Mouse (Mus musculus) hindbrain, embryonic 11.5 days (tissue): Measurements from ENCODE around the gene Arhgef28. TPM values are rescaled to one million over a fixed set of nuclear protein-coding genes. Genes with fewer than 3 reads are reported as not detected.

Experiments used
- ATAC-seq: fragments of 200-750 bp; cut with Nextera tagmentation; 2 replicates; pipeline ENCODE4 v1.8.0; 2017; ENCODE audit warnings: mild to moderate bottlenecking, moderate TSS enrichment, moderate library complexity; ENCODE audit not compliant: low FRiP score
- DNase-seq: peaks from one replicate; pipeline ENCODE4 v3.0.0-alpha.2; 2015; ENCODE audit warnings: low spot score
- H3K27ac ChIP-seq: fragments of 300-500 bp; sonication (generic); 2 replicates; pipeline ENCODE4 v1.5.1; 2014; ENCODE audit warnings: mild to moderate bottlenecking, low read depth, low read length
- H3K27me3 ChIP-seq: fragments of 300-500 bp; sonication (generic); 2 replicates; pipeline ENCODE4 v1.6.1; 2014; ENCODE audit warnings: mild to moderate bottlenecking, low read length, moderate library complexity, mixed read lengths; ENCODE audit not compliant: control insufficient read depth, insufficient read depth
- H3K36me3 ChIP-seq: fragments of 300-500 bp; sonication (generic); 2 replicates; pipeline ENCODE4 v1.6.1; 2014; ENCODE audit warnings: mild to moderate bottlenecking, low read length, moderate library complexity, mixed read lengths; ENCODE audit not compliant: control insufficient read depth, insufficient read depth
- H3K4me1 ChIP-seq: fragments of 300-500 bp; sonication (generic); replicated peaks from 2 replicates; pipeline ENCODE4 v1.6.1; 2014; ENCODE audit warnings: low read length, mixed read lengths; ENCODE audit not compliant: control insufficient read depth, insufficient read depth
- H3K4me2 ChIP-seq: fragments of 300-500 bp; sonication (generic); replicated peaks from 2 replicates; pipeline ENCODE4 v1.6.1; 2014; ENCODE audit warnings: mild to moderate bottlenecking, low read depth, low read length
- H3K4me3 ChIP-seq: fragments of 300-500 bp; sonication (generic); 2 replicates; pipeline ENCODE4 v1.5.1; 2014; ENCODE audit warnings: low read depth, low read length
- H3K9ac ChIP-seq: fragments of 300-500 bp; sonication (generic); 2 replicates; pipeline ENCODE4 v1.6.1; 2014; ENCODE audit warnings: low read depth, low read length
- H3K9me3 ChIP-seq: fragments of 300-500 bp; sonication (generic); 2 replicates; pipeline ENCODE4 v1.6.1; 2016; ENCODE audit warnings: low read length; ENCODE audit not compliant: control insufficient read depth
- WGBS: fragments of 180-500 bp; shearing (Covaris S2); extraction: QIAGEN DNeasy Blood & Tissue Kit; methylation state at CpG from one replicate; pipeline ENCODE4 v1.1.7; 2014; 5-methylcytosine and 5-hydroxymethylcytosine counted together
- polyA plus RNA-seq: library from polyadenylated mRNA; unstranded; fragments of >200 nt; fragmentation: Nextera tagmentation; extraction: Ambion mirVana; gene quantifications from 2 replicates; pipeline ENCODE4 v1.2.1, GENCODE M21; 2014

Arhgef28 gene
- polyA plus RNA-seq, 1 experiment from 2014 or later: 11.8 TPM

DNA sequence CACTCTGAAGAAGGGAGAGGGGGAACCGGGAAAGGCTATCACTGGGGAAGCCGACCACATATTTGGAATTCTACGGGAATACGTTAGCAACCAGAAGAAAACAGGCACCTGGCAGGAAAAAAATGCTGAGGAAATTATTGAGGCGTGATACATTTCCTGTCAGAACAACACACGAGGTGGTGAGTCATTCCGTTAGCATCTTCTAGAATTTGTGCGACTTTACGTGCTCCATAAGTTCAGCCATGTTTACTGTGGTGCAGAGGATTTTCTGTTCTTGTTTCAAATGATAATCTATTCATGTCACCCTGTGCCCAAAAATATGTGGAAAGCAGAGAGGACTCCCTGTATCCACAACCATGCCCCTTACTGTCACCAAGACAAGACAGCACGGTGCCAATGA is 13.6 kb downstream of the Arhgef28 start:
- no peak overlapping the region for H3K27ac ChIP-seq
- H3K4me3 ChIP-seq: no peak overlapping the region
- no peaks in the 10 kb centered on the region for H3K27me3 ChIP-seq
- H3K4me2 ChIP-seq: no peak overlapping the region
- H3K4me1 ChIP-seq: no peaks in the 10 kb centered on the region
- H3K36me3 ChIP-seq: no peaks in the 10 kb centered on the region
- 80% methylated on average over 10 of the region's 10 CpGs for WGBS
- no peak for DNase-seq
- no peak for ATAC-seq
- H3K9ac ChIP-seq: no peak overlapping the region
- no peaks in the 10 kb centered on the region for H3K9me3 ChIP-seq

DNA sequence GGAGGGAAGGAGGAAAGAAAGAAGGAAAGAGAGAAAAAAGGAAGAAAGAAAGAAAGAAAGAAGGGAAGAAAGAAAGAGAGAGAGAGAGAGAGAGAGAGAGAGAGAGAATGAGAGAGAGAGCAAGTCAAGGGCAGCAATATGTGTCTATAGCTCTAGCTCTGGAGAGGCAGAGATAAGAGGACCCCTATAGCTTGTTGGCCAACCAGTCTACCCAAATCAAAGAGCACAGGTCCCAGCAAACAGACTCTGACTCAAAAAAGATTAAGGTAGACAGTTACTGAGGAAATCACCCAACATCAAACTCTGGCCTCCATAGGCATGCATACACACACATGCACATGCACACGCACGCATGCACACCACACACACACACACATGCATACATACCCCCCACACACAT is 17.7 kb downstream of the Arhgef28 start:
- Histone ChIP-seq H3K36me3 (no peaks in the 10 kb centered on the region), H3K9me3 (no peaks in the 10 kb centered on the region), H3K27ac (no peak overlapping the region), H3K27me3 (no peaks in the 10 kb centered on the region), H3K4me3 (no peak overlapping the region), H3K9ac (no peak overlapping the region), H3K4me2 (no peak overlapping the region), H3K4me1 (no peaks in the 10 kb centered on the region)
- ATAC-seq (no peak), DNase-seq (no peak)
- 100% methylated on average over 2 of the region's 2 CpGs for WGBS

DNA sequence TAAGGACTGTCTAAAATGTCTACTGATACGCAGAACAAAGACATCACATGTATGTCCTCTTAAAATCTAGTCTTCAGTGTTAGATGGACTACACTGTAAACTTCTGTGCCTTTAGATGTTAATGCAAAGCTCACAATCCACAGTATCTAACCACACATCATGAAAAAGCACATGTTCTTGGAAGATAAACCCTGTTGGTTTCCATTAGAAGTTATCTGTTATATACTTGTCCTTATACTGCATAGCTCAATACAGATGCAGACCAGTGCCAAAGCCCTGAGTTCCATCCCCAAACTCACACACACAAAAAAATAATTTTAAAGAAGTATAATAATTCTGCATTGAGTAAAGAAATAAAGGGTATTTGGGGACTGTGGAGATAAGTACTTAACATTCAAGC is 18.3 kb downstream of the Arhgef28 start:
- Histone ChIP-seq H3K4me2 (no peak overlapping the region), H3K36me3 (no peaks in the 10 kb centered on the region), H3K27ac (no peak overlapping the region), H3K4me1 (no peaks in the 10 kb centered on the region), H3K9me3 (no peaks in the 10 kb centered on the region), H3K27me3 (no peaks in the 10 kb centered on the region), H3K4me3 (no peak overlapping the region), H3K9ac (no peak overlapping the region)
- DNase-seq (no peak), ATAC-seq (no peak)
- WGBS: 98% methylated on average over 1 of the region's 1 CpGs

DNA sequence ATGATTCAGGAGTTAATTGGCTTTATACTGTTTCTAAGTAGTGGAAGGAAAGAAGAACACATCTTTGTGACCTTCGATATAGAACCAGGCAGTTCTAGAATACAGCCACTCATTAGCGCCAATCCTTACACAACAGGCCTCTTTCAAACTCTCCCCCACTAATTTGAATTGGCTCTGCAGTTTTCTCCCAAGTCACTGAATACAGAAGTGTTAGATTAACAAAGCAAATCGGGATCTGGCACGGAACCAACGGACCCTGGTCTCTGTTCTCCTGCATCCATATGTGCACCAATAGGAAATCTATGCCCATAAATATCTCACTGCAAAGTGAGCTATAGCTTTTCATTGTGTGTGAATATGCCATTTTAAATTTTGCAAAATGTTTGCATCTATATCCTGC is 20.1 kb downstream of the Arhgef28 start:
- no peak overlapping the region for H3K4me2 ChIP-seq
- DNase-seq (no peak), ATAC-seq (no peak)
- no peaks in the 10 kb centered on the region for H3K9me3 ChIP-seq
- no peak overlapping the region for H3K9ac ChIP-seq
- no peaks in the 10 kb centered on the region for H3K4me1 ChIP-seq
- no peaks in the 10 kb centered on the region for H3K27me3 ChIP-seq
- H3K27ac ChIP-seq: no peak overlapping the region
- no peak overlapping the region for H3K4me3 ChIP-seq
- no peaks in the 10 kb centered on the region for H3K36me3 ChIP-seq
- 80% methylated on average over 5 of the region's 5 CpGs for WGBS

DNA sequence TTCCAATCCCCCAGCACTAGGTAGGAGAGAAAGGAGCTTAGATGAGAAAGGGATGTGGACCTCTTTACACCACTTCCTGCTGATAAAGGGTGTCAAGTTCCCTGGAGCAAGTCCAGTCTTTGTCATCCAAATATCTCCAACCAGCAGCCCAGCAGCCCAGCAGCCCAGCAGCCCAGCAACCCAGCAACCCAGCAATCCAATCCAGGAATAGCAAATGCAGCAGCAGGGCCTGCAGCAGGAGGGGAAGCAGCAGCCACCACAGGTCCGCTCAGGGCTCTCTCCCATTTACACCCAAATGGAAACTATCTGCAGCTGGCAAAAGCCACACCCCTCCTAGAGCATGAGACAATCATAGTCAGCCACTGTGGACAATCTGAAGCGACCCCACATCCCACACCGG is 21.6 kb downstream of the Arhgef28 start:
- Histone ChIP-seq H3K4me1 (no peaks in the 10 kb centered on the region), H3K4me3 (no peak overlapping the region), H3K9ac (no peak overlapping the region), H3K36me3 (no peaks in the 10 kb centered on the region), H3K27ac (no peak overlapping the region), H3K4me2 (no peak overlapping the region), H3K27me3 (no peaks in the 10 kb centered on the region), H3K9me3 (no peaks in the 10 kb centered on the region)
- no peak for ATAC-seq
- WGBS: 37% methylated on average over 3 of the region's 3 CpGs
- no peak for DNase-seq

DNA sequence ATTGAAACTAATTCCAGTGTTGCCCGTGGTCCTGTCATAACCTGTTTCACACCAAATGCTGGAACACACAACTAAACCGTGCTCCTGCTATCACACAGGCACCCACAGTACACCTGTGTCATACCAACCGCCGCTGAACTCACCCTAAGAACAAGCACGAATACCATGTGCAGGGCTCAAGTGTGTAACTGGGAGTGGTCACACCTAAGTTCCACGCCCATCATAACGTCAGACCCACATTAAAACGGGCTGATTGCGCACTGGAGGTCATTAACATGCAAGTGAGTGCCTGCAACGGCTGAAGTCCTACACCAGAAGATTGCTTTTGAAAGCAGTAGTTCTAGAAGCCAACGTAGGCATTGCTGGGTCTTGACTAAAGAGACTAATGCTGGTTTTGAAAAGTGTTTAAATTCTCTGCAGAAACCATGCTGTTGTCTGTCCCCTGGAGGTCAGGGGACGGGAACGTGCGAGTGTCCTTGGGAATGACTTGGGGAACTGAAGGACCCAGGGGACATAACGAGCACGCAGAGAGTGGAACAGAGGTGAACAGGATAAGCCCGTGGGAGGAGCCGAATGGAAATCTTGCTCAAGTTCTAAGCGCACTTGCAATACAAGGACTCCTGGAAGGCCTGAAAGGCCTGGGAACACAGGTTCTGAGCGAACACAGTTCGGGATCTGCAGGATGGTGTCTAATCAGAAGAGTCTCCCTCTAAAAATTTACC is 22.9 kb downstream of the Arhgef28 start:
- no peak for DNase-seq
- H3K9me3 ChIP-seq: no peaks in the 10 kb centered on the region
- H3K9ac ChIP-seq: no peak overlapping the region
- H3K36me3 ChIP-seq: no peaks in the 10 kb centered on the region
- no peak for ATAC-seq
- H3K27me3 ChIP-seq: no peaks in the 10 kb centered on the region
- 91% methylated on average over 21 of the region's 21 CpGs for WGBS
- no peaks in the 10 kb centered on the region for H3K4me1 ChIP-seq
- no peak overlapping the region for H3K4me3 ChIP-seq
- H3K4me2 ChIP-seq: no peak overlapping the region
- no peak overlapping the region for H3K27ac ChIP-seq

DNA sequence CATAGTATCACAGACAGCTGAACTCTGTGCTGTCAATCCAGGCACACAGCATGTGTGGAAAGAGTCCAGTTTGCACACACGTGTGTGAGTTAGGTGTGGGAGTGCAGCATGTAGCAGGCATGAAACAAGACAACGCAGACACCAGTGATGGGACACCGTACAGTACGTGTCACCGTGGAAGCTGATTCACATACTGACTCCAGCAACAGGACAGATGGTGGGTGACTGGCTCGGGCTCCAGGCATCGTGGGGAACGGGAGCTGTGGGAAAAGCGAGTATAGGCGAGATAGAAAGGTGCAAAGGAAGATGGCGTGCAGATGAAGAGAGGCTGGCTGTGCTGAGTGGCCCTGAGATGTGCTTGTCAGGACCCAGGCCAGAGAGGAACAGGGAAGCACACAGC is 23.9 kb downstream of the Arhgef28 start:
- no peak for ATAC-seq
- H3K27me3 ChIP-seq: no peaks in the 10 kb centered on the region
- H3K27ac ChIP-seq: no peak overlapping the region
- no peaks in the 10 kb centered on the region for H3K4me1 ChIP-seq
- no peaks in the 10 kb centered on the region for H3K36me3 ChIP-seq
- WGBS: 93% methylated on average over 11 of the region's 11 CpGs
- no peak overlapping the region for H3K4me3 ChIP-seq
- H3K4me2 ChIP-seq: no peak overlapping the region
- no peak for DNase-seq
- H3K9ac ChIP-seq: no peak overlapping the region
- no peaks in the 10 kb centered on the region for H3K9me3 ChIP-seq

DNA sequence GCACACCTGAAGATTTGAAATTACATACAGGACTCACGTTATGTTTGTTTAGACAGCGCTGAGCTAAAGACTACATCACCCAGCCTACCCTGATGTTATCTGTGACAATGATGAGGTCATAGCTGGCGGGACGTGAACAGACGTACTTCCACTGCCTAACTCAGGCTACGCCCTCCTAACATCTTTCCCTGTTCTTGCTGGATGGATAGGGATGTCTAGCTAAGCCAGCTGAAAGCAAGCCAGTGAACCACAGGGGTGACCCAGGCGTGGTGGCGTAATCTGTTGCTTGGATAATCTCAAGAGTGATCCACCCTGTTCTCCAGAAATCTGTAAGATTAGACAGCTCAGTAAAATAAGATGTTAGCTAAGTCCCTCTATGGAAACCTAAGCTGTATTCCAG is 25.6 kb downstream of the Arhgef28 start:
- Histone ChIP-seq H3K27ac (no peak overlapping the region), H3K36me3 (no peaks in the 10 kb centered on the region), H3K4me2 (no peak overlapping the region), H3K4me1 (no peaks in the 10 kb centered on the region), H3K4me3 (no peak overlapping the region), H3K9ac (no peak overlapping the region), H3K9me3 (no peaks in the 10 kb centered on the region), H3K27me3 (no peaks in the 10 kb centered on the region)
- ATAC-seq (no peak), DNase-seq (no peak)
- WGBS: 91% methylated on average over 8 of the region's 8 CpGs

DNA sequence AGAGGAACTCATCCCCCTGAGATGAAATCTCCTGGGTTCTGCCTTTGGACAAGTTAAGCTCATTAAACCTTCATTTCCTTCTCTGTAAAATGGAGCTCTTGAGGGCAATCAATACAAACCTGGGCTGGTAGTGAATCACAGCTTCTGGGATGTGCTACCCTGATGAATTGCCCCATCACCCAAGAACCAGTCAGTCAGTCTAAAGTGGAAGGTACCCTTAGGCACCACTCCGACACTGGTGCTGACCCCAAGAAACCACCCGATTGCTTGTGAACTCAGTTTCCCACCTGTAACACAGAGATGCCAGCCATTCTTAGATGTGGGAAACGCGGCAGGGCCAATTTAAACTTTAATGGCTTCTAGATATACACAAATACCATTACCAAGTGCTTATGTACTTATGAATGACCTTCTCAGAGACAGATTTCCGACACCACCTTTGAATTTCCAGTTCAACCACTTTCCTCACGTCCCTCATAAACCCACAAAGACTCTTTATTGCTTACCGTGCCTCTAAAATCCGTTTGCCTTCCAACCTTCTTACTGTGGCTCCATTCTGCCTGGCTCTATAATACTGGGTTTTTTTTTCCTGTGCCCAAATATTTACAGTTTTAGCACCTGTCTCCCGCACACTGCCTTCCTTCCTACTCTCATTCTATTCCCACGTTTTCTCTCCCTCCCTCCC is 30.8 kb downstream of the Arhgef28 start:
- DNase-seq (no peak), ATAC-seq (no peak)
- Histone ChIP-seq H3K4me2 (no peak overlapping the region), H3K4me1 (peaks cover 4% of the 10 kb centered on the region; the same call in 1 of the 2 replicates), H3K9me3 (no peaks in the 10 kb centered on the region), H3K4me3 (no peak overlapping the region), H3K9ac (no peak overlapping the region), H3K27me3 (no peaks in the 10 kb centered on the region), H3K36me3 (no peaks in the 10 kb centered on the region), H3K27ac (no peak overlapping the region)
- WGBS: 84% methylated on average over 10 of the region's 10 CpGs
